Mouse (Mus musculus) liver, adult 10 weeks (tissue): ENCODE results near the gene Acvr2a. TPM values are rescaled to one million over a fixed set of nuclear protein-coding genes. Genes with fewer than 3 reads are reported as not detected.

ENCODE experiments used
- polyA plus RNA-seq: library from polyadenylated mRNA; stranded (reverse); fragments of 350-450 nt; fragmentation: Illumina TruSeq; extraction: RNeasy Lipid Tissue Mini Kit (QIAGEN cat#74804); gene quantifications from one replicate; pipeline ENCODE4 v1.2.3, GENCODE M21; 2014; ENCODE audit warnings: low read depth, low replicate concordance

The Acvr2a gene
- 34.2 TPM for polyA plus RNA-seq

DNA sequence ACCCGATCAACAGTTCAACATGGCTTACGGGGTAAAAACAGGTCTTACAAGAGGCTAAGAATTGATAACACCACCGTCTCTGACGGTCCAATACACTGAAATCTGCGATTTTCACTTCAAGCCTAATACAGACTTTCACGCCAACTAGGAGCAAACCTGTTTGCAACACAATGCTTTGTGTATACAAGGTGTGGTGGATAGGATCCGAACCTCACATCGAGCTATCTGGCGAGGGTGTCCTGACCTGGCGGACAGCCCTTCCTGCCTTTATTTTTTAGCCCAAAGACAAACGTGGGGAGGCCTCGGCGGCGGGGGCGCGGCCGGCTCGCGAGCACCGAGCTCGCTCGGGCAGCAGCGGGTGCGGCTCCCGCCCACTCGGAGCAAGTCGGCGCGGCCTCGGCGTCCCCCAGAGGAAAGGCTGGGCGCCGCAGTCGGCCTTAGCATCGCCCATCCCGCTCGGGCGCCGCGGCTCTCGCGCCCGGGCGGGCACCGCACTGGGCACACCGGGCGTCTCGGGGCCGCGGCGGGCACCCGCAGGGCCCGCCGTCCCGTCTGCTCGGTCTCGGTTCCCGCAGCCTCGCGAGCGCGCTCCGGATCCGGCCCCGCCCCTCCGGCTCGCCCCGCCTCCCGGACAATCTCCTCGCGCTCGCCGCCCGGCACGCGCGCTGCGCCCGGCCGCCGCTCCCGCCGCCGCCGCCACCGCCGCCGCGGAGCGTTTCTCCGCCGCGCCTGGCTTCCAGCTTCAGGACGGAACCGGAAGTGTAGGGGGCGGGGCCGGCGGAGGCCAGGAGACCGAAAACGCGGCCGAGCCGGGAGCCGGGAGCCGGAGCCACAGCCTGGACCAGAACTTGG is at the start of gene Acvr2a:
Gene Acvr2a, plus strand, starts transcription at position 739 of the 852 bp plus-strand sequence.

GRCm38 (mm10) chr2:48948841-48949584 is 135.1 kb downstream of the Acvr2a start, which contains the start of gene Mbd5:
TSS of gene Mbd5 (plus strand) at chr2:48949508.

GRCm38 (mm10) chr2:48950252-48950315 is 136.2 kb downstream of the Acvr2a start, which contains the start of gene Orc4:
TSS of gene Orc4 (minus strand) at chr2:48950277.

Other genes with a start within 250 kb of the Acvr2a start
- gene Mbd5, start 135.4 kb downstream of the Acvr2a start, polyA plus RNA-seq, result 8.4 TPM
- gene Orc4, start 136.2 kb downstream of the Acvr2a start, polyA plus RNA-seq, result 85.8 TPM